Mouse (Mus musculus) stomach, embryonic 16.5 days (tissue): ENCODE data around the gene Tmem231. TPM values are rescaled to one million over a fixed set of nuclear protein-coding genes. Genes with fewer than 3 reads are reported as not detected.

Experiments
- ATAC-seq: fragments of 200-750 bp; cut with Nextera tagmentation; 2 replicates; pipeline ENCODE4 v1.8.0; 2017; ENCODE audit warnings: moderate number of reproducible peaks, moderate TSS enrichment; ENCODE audit not compliant: insufficient read depth, low FRiP score
- H3K27ac ChIP-seq: fragments of 300-500 bp; sonication (generic); 2 replicates; pipeline ENCODE4 v1.5.1; 2014; ENCODE audit warnings: low read length
- H3K27me3 ChIP-seq: fragments of 300-500 bp; sonication (generic); 2 replicates; pipeline ENCODE4 v1.6.1; 2014; ENCODE audit warnings: low read length, control low read depth, mixed read lengths; ENCODE audit not compliant: control insufficient read depth, insufficient read depth
- H3K36me3 ChIP-seq: fragments of 300-500 bp; sonication (generic); 2 replicates; pipeline ENCODE4 v1.6.1; 2014; ENCODE audit warnings: low read length; ENCODE audit not compliant: control insufficient read depth, insufficient read depth
- H3K4me1 ChIP-seq: fragments of 300-500 bp; sonication (generic); 2 replicates; pipeline ENCODE4 v1.6.1; 2014; ENCODE audit warnings: low read length, control low read depth, mixed read lengths; ENCODE audit not compliant: control insufficient read depth, insufficient read depth
- H3K4me2 ChIP-seq: fragments of 300-500 bp; sonication (generic); 2 replicates; pipeline ENCODE4 v1.6.1; 2014; ENCODE audit warnings: low read depth, low read length, mixed read lengths
- H3K4me3 ChIP-seq: fragments of 300-500 bp; sonication (generic); replicated peaks from 2 replicates; pipeline ENCODE4 v1.5.1; 2014; ENCODE audit warnings: mild to moderate bottlenecking, low read length
- H3K9ac ChIP-seq: fragments of 300-500 bp; sonication (generic); 2 replicates; pipeline ENCODE4 v1.6.1; 2014; ENCODE audit warnings: low read length
- H3K9me3 ChIP-seq: fragments of 300-500 bp; sonication (generic); replicated peaks from 2 replicates; pipeline ENCODE4 v1.6.1; 2016; ENCODE audit warnings: low read length, control low read depth; ENCODE audit not compliant: control insufficient read depth
- WGBS: fragments of 180-500 bp; shearing (Covaris S2); extraction: QIAGEN DNeasy Blood & Tissue Kit; methylation state at CpG from one replicate; pipeline ENCODE4 v1.1.7; 2014; 5-methylcytosine and 5-hydroxymethylcytosine counted together
- polyA plus RNA-seq: library from polyadenylated mRNA; unstranded; fragments of >200 nt; fragmentation: Nextera tagmentation; extraction: Ambion mirVana; gene quantifications from 2 replicates; pipeline ENCODE4 v1.2.1, GENCODE M21; 2015

The Tmem231 gene
- polyA plus RNA-seq, 1 experiment from 2014 or later = 13.0 TPM

- Histone ChIP-seq H3K4me2 (no peak overlapping the region), H3K4me3 (no peak overlapping the region), H3K36me3 (0 out of 2 replicates have a peak, but pooled peaks cover 3% of the 10 kb centered on the region), H3K27me3 (no peaks in the 10 kb centered on the region), H3K9me3 (no peaks in the 10 kb centered on the region), H3K4me1 (no peaks in the 10 kb centered on the region), H3K27ac (peak overlapping the region; percentile 13; the same call in 1 of the 2 replicates), H3K9ac (no peak overlapping the region)
- WGBS = 70% methylated on average over 8 of the region's 8 CpGs
- no peak for ATAC-seq
Observed at GRCm38 (mm10) chr8:111864648-111865047, 69.0 kb downstream of the Tmem231 start.

- Histone ChIP-seq H3K27me3 (no peaks in the 10 kb centered on the region), H3K4me1 (no peaks in the 10 kb centered on the region), H3K9ac (no peak overlapping the region), H3K9me3 (no peaks in the 10 kb centered on the region), H3K27ac (peak overlapping the region; percentile 2; the same call in 1 of the 2 replicates), H3K4me2 (no peak overlapping the region), H3K4me3 (no peak overlapping the region), H3K36me3 (0 out of 2 replicates have a peak, but pooled peaks cover 3% of the 10 kb centered on the region)
- no peak for ATAC-seq
- WGBS = 78% methylated on average over 4 of the region's 4 CpGs
Observed at GRCm38 (mm10) chr8:111863280-111863679, 70.4 kb downstream of the Tmem231 start.

Other genes starting within 250 kb of the Tmem231 start
- 3,395 and 3,754 TPM in 2 replicates for gene Ctrb1, start 242.9 kb downstream of the Tmem231 start, polyA plus RNA-seq
- 38.5 and 44.6 TPM in 2 replicates for gene Bcar1, start 190.1 kb downstream of the Tmem231 start, polyA plus RNA-seq
- 179 and 197 TPM in 2 replicates for gene Cfdp1, start 79.6 kb downstream of the Tmem231 start, polyA plus RNA-seq
- 9.5 and 10.6 TPM in 2 replicates for gene Tmem170, start 57.1 kb downstream of the Tmem231 start, polyA plus RNA-seq
- 1.3 and 1.6 TPM in 2 replicates for gene Chst5, start 23.4 kb downstream of the Tmem231 start, polyA plus RNA-seq
- gene Gabarapl2, start 6.8 kb upstream of the Tmem231 start, polyA plus RNA-seq = 186 and 199 TPM in 2 replicates
- gene Adat1, start 58.4 kb upstream of the Tmem231 start, polyA plus RNA-seq = 7.5 and 8.3 TPM in 2 replicates
- gene Kars, start 77.4 kb upstream of the Tmem231 start, polyA plus RNA-seq = 173 and 181 TPM in 2 replicates
- 20.4 and 20.5 TPM in 2 replicates for gene Terf2ip, start 77.5 kb upstream of the Tmem231 start, polyA plus RNA-seq
- 0.50 and 0.57 TPM in 2 replicates for gene Gm6793, start 81.2 kb upstream of the Tmem231 start, polyA plus RNA-seq